Mouse (Mus musculus) monocyte, adult 2 months (primary cell): ENCODE data around the gene Glmn.

Experiments used
- DNase-seq, 2 experiments: peaks; one replicate each; pipeline ENCODE4 v3.0.0; 2022; ENCODE audit warnings: low spot score in 2 of 2, low read depth in 1 of 2

The Glmn gene

DNA sequence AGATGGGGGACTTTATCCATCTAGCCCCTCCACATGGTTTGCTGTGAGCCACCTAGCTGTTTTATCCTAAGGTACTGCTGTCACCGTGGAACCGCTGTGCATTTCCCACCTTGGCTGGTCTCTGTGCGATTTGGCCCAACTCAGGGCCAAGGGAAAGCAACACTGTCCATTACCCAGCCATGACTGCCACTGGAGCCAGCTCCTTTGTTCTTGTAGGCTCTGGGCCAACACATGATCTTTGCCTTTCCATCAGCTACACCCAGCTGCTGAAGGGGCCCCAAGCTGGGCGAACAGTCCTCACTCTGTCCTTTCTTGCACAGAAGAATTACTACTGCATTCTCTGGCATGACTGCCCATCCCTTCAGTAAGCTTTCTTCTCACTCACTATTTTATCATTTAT lies 79.1 kb downstream of the Glmn start:
- DNase-seq, result no peak

DNA sequence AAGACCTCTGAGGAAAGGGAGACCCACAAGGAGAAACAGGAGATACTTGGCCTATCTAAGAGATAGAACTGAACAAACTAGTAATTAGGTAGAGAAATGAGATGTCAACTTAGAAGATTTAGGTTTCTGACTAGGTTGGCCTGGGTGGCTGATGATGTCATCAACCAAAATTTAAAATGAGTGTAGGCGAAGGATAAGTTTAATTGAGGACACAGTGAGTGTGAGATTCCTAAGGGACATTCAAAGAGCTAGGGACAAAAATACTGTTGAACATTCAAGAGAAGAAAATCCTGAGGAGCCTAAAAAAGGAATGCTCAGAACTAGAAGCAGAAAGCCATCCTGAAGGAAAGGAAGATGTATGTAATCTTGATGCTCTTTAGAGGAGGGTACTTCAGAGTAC lies 81.6 kb downstream of the Glmn start:
- no peak for DNase-seq

DNA sequence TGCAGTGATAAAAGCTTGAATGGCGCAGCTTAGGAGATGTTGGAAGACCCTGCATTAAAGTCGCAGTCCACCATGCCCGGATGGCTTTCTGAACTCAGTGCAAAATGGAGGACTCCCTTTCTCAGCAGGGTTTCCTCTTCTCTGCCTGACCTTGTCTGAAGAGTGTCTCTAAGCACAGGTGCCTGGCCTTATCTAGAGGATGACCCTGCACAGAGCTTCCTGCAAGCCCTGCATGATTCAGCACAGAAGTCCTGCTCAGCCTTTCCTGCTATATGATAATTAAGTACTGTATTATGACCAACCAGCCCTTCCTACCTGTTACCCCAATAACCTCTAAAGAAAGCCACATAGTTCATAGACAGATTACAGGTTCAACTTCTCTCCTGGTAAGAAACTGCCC lies 82.2 kb downstream of the Glmn start:
- DNase-seq, result no peak

DNA sequence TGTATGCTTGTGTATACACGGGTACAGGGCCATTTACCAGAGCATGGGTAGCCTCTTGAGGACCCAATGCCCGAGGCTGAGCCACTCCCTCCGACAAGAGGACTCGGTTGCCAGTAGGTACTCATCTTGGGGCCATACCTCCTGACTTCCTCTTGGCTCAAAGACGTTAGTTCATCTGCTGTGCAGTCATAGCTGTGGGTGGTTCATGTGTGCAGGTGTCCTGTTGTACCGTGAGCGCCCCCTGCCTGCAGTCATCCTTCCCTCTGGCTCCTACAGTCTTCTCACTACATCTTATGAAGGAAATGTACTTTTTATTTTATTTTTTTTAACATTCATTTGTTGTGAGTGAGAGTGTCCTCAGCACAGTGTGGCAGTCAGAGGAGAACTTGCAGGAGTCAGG lies 84.1 kb downstream of the Glmn start:
- no peak for DNase-seq

DNA sequence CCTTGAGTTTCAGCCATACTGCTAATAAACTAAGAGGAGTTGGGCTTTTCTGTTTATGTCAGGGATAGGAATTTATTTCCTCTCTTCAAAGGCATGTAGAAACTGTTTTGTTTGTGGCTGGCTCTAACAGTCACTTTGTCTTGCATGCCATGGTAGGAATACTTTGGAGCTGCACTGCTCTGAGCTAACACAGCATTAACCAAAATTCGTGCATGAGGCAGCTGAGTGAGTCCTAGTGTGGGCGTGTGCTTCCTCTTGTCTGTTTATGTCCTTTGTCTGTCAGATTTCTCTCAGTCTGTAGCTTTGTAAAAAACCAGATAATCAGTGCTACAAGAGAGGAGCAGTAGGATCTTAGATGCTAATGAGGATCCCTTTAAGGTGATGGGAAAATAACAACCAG lies 86.4 kb downstream of the Glmn start:
- no peak for DNase-seq

DNA sequence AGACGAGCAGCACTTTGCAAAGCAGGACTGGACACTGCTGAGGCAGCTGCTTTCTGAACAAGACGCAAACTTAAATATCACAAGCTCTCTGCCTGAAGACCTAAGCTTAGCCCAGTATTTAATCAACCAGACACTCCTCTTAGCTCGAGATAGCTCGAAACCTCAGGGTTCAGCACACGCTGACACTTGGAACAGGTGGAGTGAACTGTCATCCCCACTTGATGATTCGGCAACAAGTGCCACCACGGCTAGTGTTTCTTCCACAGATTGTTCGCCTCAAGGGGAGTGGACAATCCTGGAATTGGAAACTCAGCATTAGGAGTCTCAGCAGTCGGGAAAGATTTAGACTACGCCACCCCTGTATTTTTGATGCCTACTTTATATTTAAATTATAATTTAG lies 87.2 kb downstream of the Glmn start:
- DNase-seq, result no peak

DNA sequence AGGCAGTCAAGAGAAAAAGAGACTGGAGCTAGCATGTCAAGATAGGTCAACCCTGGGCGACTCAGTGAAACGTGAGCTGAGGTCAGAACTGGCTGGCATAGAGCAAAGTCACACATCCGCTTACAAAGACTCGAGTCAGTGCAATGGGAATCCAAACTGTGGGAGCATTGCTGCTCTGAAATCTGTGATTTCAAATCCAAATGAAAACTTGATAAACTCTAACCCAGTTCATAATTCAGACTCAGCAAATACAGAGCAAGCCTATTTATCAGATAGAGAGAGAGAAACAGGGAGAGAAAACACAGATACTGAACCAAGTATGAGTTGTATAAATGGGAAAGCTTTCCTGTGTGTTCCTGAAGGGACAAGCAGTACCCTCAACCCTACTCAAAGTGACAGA lies 90.4 kb downstream of the Glmn start, which contains the start of gene Gm42669:
TSS of gene Gm42669 (plus strand) at position 301 of the 400 bp plus-strand sequence.
- DNase-seq, result no peak

DNA sequence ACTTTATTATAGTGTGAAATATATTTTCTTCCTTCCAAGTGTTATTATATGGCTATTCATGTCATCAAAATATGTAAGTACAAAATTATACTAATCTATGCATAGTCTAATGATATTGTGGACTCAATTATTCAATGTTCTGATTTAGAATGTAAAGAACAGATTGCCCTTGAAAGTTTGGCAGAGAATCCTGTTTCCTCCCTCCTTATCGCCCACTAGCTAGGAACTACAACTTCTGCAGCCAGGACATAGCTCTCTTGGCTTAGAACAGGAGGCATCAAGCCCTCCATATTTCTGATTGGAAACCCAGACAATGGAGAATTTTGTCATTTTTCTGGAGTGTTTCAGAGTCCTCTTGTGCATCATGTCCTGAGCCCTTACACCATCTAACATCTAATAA lies 96.9 kb downstream of the Glmn start:
- no peak for DNase-seq

DNA sequence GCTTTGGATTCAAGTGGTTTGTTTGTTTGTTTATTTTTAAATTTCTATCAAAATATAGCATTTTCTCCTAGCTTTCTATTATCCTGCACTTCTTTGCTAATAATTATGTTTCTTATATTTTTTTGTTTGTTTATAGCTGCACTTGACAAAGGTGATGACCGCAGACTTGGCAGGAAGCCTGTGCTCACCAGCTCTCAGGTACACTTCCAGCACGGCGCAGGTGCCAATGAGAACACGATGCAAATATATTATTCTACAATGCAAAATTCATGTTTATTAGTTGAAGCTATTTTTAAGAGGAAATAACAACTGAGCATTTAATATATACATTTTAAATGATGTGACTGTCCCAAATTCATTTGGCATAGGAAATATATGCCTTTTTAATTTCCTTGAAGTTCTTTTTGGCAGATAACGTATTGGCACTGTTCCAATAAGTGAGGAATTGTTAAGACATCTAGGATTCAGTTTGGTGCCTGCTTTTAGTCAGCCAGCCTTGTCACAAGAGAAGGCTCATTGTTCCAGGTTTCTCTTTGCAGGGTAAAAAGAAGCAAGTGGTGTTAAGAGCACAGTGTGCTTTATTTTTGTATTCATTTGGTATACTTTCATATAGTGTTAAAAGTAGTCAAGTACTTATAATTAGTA lies 97.7 kb downstream of the Glmn start:
- DNase-seq, result no peak
